Mouse (Mus musculus) cerebellum, adult 2 months (tissue): ENCODE results near the gene Glra4.

Experiments
- CTCF ChIP-seq: fragments of 200-500 bp; IDR thresholded peaks from 2 replicates; pipeline ENCODE4 v1.5.1; 2011; ENCODE audit warnings: low read depth, mild to moderate bottlenecking, control low read depth, low read length, moderate library complexity, borderline replicate concordance; ENCODE audit not compliant: insufficient read depth
- POLR2A ChIP-seq: fragments of 200-500 bp; IDR thresholded peaks from 2 replicates; pipeline ENCODE4 v1.6.1; 2011; ENCODE audit warnings: low read length, control low read depth, borderline replicate concordance; ENCODE audit not compliant: insufficient read depth

- TF ChIP-seq POLR2A (no peak), CTCF (no peak)
Measured at GRCm38 (mm10) chrX:136742241-136742640, 37.7 kb downstream of the Glra4 start.
